Mouse (Mus musculus): ENCODE measurements around the gene Phldb1. TPM values are rescaled to one million over a fixed set of nuclear protein-coding genes. Genes with fewer than 3 reads are reported as not detected.

Phldb1 gene
- polyA plus RNA-seq, 1 experiment from 2014 or later: 24.0 TPM

DNA sequence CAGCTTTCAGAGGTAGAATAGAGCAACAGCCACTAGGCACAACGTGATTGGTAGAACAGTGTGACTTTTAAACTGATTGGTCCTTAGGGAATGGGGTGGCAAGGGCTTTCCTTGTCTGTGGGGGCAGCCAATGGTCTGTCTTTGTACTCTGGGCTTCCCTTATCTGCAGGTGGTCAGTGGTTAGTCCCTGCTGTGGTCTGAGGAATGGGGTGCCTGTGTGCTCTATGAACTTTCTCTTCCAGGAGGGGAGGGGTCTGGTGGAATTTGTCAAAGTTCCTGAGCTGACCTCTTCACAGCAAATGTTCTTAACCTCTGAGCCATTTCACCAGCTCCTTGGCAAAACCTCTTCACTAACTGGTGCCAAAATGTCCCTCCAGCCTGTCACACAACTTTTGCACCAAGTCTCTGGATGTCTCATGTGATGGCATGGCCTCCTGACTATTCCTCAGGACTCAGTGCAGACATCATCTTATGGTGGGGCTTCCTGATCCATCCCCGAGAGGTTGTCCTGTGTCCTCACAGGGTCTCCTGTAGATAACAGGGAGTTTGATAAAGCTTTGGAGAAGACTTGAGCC lies 62.6 kb downstream of the Phldb1 start:
- no peaks in the 10 kb centered on the region for H3K27me3 ChIP-seq (replicated peaks)
- H3K4me1 ChIP-seq: no peaks in the 10 kb centered on the region
- 63% methylated on average over 2 of the region's 2 CpGs for WGBS
- H3K4me3 ChIP-seq (replicated peaks): no peak overlapping the region
- no peak overlapping the region for H3K4me2 ChIP-seq
- no peak overlapping the region for H3K27ac ChIP-seq
- no peaks in the 10 kb centered on the region for H3K9me3 ChIP-seq
- H3K9ac ChIP-seq: no peak overlapping the region
- ATAC-seq (ENCODE audit: insufficient read depth, low FRiP score, low read depth): no peak
- no peaks in the 10 kb centered on the region for H3K36me3 ChIP-seq

DNA sequence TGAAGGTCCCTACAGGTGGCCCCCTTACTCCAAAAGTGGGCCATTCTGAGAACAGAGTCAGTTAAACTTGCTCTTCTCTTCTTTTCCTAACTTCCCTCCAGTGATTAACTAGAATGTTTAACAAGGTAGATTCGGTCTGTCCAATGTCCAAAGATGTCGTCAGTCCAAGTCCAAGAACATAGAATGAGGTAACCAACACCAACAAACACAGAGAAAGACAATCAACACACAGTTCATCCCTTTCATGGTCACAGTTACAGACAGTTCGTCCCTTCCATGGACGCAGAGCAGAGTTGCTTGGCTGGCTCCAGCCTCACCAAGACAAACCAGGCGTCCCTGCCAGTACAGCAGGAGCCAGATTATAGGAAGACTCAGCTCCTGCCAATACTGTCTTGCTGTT lies 63.6 kb downstream of the Phldb1 start:
- ATAC-seq (ENCODE audit: insufficient read depth, low FRiP score, low read depth): no peak
- 85% methylated on average over 5 of the region's 5 CpGs for WGBS

DNA sequence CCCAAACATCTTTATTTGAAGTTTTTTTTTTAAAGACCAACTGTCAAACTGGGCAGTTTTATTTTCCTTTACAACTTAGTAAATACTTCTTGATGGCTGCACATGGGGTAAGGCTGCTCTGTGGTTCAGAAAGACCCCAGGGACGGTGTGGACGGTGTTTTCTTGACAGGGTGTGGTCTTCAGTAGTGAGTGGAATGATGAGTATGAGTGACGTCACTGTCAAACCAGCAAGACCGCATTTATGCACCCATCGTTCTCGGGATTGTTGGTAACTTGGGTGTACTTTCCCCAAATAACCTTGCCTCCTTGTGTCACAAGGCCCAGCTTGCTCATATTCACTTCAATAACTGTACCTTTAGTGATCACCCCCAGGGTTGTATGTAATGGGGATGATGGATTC lies 71.3 kb downstream of the Phldb1 start:
- H3K9me3 ChIP-seq: no peaks in the 10 kb centered on the region
- no peaks in the 10 kb centered on the region for H3K4me1 ChIP-seq
- H3K4me3 ChIP-seq (replicated peaks): no peak overlapping the region
- no peaks in the 10 kb centered on the region for H3K27me3 ChIP-seq (replicated peaks)
- no peaks in the 10 kb centered on the region for H3K36me3 ChIP-seq
- H3K9ac ChIP-seq: no peak overlapping the region
- 87% methylated on average over 6 of the region's 6 CpGs for WGBS
- no peak overlapping the region for H3K27ac ChIP-seq
- no peak overlapping the region for H3K4me2 ChIP-seq
- no peak for ATAC-seq (ENCODE audit: insufficient read depth, low FRiP score, low read depth)

More for the DNA sequence above, 63.6 kb downstream of the Phldb1 start:
- Histone ChIP-seq H3K9ac (no peak overlapping the region), H3K4me1 (no peaks in the 10 kb centered on the region), H3K4me2 (no peak overlapping the region), H3K4me3 (replicated peaks) (no peak overlapping the region), H3K9me3 (no peaks in the 10 kb centered on the region), H3K36me3 (no peaks in the 10 kb centered on the region), H3K27ac (no peak overlapping the region), H3K27me3 (replicated peaks) (no peaks in the 10 kb centered on the region)

DNA sequence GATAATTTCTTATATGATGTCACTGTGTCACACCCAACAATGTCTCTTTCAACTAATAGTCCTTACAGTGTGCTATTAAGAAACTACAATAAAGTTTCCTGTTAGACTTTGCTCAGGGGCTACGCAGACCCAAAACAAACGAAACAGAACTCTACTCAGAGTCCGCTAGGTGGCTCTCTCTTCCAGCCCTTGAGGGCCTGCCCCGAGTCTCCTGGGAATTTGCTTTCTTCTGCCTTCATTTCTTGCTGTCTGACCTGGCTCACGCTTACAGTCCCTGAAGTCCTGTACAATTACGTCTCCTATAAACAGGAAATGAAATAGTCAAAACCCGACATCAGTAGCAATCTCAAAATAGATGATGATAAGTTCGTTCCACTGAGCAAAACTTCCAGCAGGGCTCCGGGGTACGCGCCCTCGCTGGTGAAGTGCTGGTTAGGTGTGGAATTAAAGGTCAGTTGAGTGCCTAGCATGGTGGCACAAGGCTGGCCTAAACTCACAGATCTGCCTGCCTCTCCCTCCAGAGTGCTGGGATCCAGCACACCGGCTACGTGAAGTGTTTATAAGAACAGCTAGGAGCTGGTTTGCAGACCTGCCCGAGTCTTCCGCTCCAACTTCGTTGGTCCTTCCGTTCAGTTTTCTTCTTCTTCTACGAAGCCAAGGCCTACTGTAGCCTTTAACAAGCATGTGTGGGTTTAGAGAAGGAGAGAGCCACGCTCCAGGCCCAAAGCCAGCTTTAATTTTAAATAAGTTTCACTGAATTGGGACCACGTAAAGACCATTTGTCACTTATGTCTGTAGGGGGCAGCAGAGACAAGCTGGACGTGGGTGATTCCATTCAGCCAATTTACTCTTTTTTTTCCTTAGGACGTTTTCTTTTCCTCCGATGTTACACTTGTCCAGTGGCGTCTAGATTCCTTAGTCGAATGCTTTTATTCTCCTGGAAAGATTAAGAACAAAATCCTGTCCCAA lies 79.6 kb downstream of the Phldb1 start:
- 20% methylated on average over 26 of the region's 26 CpGs for WGBS
- H3K27me3 ChIP-seq (replicated peaks): no peaks in the 10 kb centered on the region
- H3K27ac ChIP-seq: no peak overlapping the region
- no peaks in the 10 kb centered on the region for H3K9me3 ChIP-seq
- no peaks in the 10 kb centered on the region for H3K36me3 ChIP-seq
- H3K9ac ChIP-seq: no peak overlapping the region
- no peaks in the 10 kb centered on the region for H3K4me1 ChIP-seq
- H3K4me3 ChIP-seq (replicated peaks): peak overlapping the region; percentile 17; the same call in 1 of the 2 replicates
- peak overlapping the region; percentile 51 for H3K4me2 ChIP-seq
- peak; percentile 23; the same call in 1 of the 2 replicates for ATAC-seq (ENCODE audit: insufficient read depth, low FRiP score, low read depth)

DNA sequence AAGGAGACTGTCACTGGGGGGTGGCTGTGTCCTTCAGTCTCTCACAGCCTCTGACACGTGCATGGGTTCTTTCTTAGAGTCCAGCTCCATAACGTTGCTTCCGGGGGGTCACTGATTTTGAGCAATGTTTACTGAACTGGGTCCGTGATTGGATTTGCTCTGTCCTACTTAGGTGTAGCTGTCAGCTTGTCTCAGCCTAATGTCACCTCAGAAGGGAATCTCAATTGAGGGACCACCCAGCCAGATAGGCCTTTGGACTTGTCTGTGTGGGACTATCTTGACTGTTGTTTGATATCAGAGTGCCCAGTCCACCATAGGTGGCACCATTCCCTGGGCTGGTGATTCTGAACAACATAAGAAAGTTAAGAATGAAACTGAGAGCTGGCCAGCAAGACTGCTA lies 81.1 kb downstream of the Phldb1 start:
- Histone ChIP-seq H3K27ac (no peak overlapping the region), H3K36me3 (no peaks in the 10 kb centered on the region), H3K4me3 (replicated peaks) (no peak overlapping the region), H3K27me3 (replicated peaks) (no peaks in the 10 kb centered on the region), H3K4me1 (no peaks in the 10 kb centered on the region), H3K4me2 (no peak overlapping the region), H3K9ac (no peak overlapping the region), H3K9me3 (no peaks in the 10 kb centered on the region)
- 68% methylated on average over 4 of the region's 4 CpGs for WGBS
- no peak for ATAC-seq (ENCODE audit: insufficient read depth, low FRiP score, low read depth)

DNA sequence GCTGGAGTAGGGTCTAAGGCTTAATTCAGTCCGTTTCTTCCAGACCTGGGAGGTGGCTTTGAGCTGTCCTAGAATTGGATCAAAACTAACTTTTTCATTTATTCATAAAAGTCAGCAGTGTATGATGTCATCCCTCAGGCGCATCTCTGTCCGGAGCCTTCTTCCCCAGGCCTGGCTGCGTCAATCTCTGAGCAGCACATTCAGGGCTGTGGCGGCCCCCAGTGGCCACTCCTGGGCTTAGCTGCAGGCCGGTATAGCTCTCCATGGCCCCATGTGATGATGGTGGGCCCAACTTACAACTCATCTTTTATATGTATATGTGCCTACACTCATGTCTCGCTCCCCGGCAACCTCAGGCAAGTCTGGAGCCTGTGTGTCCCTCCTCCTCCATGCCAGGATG lies 83.0 kb downstream of the Phldb1 start:
- Histone ChIP-seq H3K9ac (no peak overlapping the region), H3K4me1 (no peaks in the 10 kb centered on the region), H3K27me3 (replicated peaks) (no peaks in the 10 kb centered on the region), H3K36me3 (no peaks in the 10 kb centered on the region), H3K27ac (no peak overlapping the region), H3K4me2 (no peak overlapping the region), H3K9me3 (no peaks in the 10 kb centered on the region), H3K4me3 (replicated peaks) (no peak overlapping the region)
- WGBS: 8% methylated on average over 8 of the region's 8 CpGs
- peak; percentile 63 for ATAC-seq (ENCODE audit: insufficient read depth, low FRiP score, low read depth)

DNA sequence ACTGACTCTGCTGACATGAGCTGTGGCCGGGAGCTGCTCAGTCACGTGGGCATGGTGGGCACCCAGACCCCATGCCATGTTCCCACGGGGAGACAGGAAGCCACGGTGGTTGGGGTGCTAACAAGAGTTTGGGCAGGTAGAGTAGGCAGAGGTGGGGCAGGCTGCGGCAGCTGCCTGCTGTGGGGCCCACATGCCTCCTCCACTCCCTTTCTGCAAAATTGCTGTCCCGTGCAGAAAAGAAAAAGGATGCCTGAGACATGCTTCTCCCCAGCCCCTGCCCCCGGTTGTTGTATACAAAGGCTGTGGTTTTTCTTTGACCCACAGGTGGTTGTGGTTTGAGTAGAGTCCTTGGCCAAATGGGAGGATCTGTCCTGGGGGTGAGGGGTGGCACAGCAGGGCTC lies 86.1 kb downstream of the Phldb1 start:
- H3K9ac ChIP-seq: no peak overlapping the region
- H3K36me3 ChIP-seq: no peaks in the 10 kb centered on the region
- 59% methylated on average over 7 of the region's 7 CpGs for WGBS
- H3K27me3 ChIP-seq (replicated peaks): no peaks in the 10 kb centered on the region
- no peaks in the 10 kb centered on the region for H3K9me3 ChIP-seq
- no peak for ATAC-seq (ENCODE audit: insufficient read depth, low FRiP score, low read depth)
- H3K4me1 ChIP-seq: no peaks in the 10 kb centered on the region
- H3K4me2 ChIP-seq: no peak overlapping the region
- no peak overlapping the region for H3K4me3 ChIP-seq (replicated peaks)
- no peak overlapping the region for H3K27ac ChIP-seq

DNA sequence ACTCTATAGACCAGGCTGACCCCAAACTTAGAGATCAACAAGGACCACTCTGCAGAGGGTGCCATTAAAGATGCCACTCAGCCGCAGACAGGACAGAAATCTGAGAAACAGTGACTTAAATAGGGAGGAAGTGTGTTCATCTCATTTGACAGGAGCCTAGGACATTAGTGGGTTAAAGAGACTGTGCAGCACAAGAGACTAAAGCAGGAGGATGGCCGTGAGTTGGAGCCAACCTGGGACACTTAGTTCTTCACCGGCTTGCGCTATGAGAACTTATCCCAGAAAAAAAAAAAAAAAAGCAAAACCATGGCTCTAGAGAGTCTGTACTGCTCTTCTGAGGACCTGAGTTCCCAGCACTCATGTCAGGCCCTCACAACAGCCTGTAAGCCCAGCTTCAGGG lies 87.3 kb downstream of the Phldb1 start:
- ATAC-seq (ENCODE audit: insufficient read depth, low FRiP score, low read depth): no peak
- Histone ChIP-seq H3K27me3 (replicated peaks) (no peaks in the 10 kb centered on the region), H3K4me1 (no peaks in the 10 kb centered on the region), H3K36me3 (no peaks in the 10 kb centered on the region), H3K27ac (no peak overlapping the region), H3K9ac (no peak overlapping the region), H3K9me3 (no peaks in the 10 kb centered on the region), H3K4me3 (replicated peaks) (no peak overlapping the region), H3K4me2 (no peak overlapping the region)
- WGBS: 75% methylated on average over 4 of the region's 4 CpGs

DNA sequence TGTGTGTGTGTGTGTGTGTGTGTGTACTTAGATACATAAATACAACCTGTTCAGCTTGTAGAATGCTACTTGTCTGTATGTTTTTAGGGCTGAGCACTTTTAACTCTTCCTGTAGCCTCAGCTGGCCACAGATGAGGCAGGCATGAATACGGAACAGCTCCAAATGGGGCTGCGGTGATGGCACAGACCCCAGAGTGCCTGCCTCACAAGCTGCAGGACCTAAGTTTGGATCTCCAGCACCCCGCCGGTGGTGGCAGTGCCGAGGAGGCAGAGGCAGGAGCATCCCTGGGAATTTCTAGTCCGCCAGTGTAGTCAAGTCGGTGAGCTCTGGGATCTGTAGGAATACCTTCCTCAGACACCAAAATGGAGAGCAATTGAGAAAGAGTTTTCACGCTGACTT lies 88.0 kb downstream of the Phldb1 start:
- no peak overlapping the region for H3K27ac ChIP-seq
- no peaks in the 10 kb centered on the region for H3K27me3 ChIP-seq (replicated peaks)
- H3K36me3 ChIP-seq: no peaks in the 10 kb centered on the region
- no peaks in the 10 kb centered on the region for H3K4me1 ChIP-seq
- ATAC-seq (ENCODE audit: insufficient read depth, low FRiP score, low read depth): no peak
- H3K4me3 ChIP-seq (replicated peaks): no peak overlapping the region
- no peak overlapping the region for H3K9ac ChIP-seq
- no peaks in the 10 kb centered on the region for H3K9me3 ChIP-seq
- 94% methylated on average over 8 of the region's 8 CpGs for WGBS
- no peak overlapping the region for H3K4me2 ChIP-seq

DNA sequence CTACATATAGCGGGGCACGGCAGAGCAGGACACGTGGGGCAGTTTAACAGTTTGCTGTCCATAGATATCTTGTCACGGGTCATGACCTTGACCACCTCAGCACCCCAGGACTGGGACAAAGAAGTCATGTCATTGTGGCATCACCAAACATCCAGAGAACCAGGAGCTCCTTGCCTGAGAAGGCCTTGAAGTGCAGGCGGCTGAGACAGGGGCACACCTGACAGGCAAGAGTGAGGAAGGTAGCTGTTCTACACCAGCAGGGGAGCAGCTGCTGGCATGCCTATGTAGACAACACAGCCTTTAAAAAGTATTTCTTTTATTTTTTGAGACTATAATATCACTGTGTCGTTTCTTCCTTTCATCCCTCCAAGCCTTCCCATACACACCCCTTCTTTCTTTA lies 88.6 kb downstream of the Phldb1 start:
- 81% methylated on average over 6 of the region's 6 CpGs for WGBS
- no peak for ATAC-seq (ENCODE audit: insufficient read depth, low FRiP score, low read depth)
- no peak overlapping the region for H3K9ac ChIP-seq
- no peaks in the 10 kb centered on the region for H3K36me3 ChIP-seq
- no peak overlapping the region for H3K27ac ChIP-seq
- H3K9me3 ChIP-seq: no peaks in the 10 kb centered on the region
- no peak overlapping the region for H3K4me2 ChIP-seq
- no peaks in the 10 kb centered on the region for H3K4me1 ChIP-seq
- no peaks in the 10 kb centered on the region for H3K27me3 ChIP-seq (replicated peaks)
- H3K4me3 ChIP-seq (replicated peaks): no peak overlapping the region

DNA sequence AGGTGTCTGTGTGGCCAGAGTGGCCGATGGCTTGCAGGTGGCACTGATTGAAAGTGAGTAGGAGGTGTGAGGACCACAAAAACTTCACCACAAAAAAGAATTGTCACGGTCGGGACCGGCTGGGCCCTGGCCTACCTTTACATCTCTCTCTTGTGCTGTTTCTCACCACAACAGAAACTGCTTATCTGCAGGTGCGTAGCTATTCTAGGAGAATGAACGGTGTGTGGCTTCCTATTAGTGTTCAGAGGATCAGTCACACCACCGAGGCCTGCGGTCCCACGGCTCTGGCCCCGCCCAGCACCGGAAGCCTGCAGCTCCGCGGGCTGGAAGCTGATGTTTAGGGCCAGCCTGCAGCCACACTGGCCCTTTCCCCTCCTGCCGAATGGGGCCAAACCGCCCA lies 89.1 kb downstream of the Phldb1 start:
- Histone ChIP-seq H3K9ac (no peak overlapping the region), H3K9me3 (no peaks in the 10 kb centered on the region), H3K4me2 (no peak overlapping the region), H3K4me1 (no peaks in the 10 kb centered on the region), H3K4me3 (replicated peaks) (no peak overlapping the region), H3K36me3 (no peaks in the 10 kb centered on the region), H3K27me3 (replicated peaks) (no peaks in the 10 kb centered on the region), H3K27ac (no peak overlapping the region)
- no peak for ATAC-seq (ENCODE audit: insufficient read depth, low FRiP score, low read depth)
- 61% methylated on average over 15 of the region's 15 CpGs for WGBS

DNA sequence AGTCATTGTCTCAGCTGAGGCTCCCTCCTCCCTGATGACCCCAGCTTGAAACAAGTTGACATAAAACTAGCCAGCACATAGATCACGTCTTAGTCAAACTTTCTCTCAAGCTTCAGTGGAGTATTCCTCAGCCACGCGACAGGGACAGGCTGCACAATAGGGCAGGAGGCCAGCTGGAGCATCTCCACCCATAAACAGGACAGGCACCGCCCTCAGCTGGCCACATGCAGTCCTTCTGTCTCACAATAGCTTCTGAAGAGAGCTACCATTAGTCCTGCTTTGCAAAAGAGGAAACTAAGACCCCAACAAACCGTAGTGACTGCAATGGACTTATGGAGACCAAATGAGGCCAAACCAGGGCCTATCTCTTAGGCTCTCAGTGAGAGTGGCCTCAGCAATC lies 89.5 kb downstream of the Phldb1 start:
- Histone ChIP-seq H3K36me3 (no peaks in the 10 kb centered on the region), H3K9ac (no peak overlapping the region), H3K9me3 (no peaks in the 10 kb centered on the region), H3K4me3 (replicated peaks) (no peak overlapping the region), H3K27ac (no peak overlapping the region), H3K4me2 (no peak overlapping the region), H3K27me3 (replicated peaks) (no peaks in the 10 kb centered on the region), H3K4me1 (no peaks in the 10 kb centered on the region)
- 50% methylated on average over 5 of the region's 5 CpGs for WGBS
- ATAC-seq (ENCODE audit: insufficient read depth, low FRiP score, low read depth): no peak
